Mouse (Mus musculus): ENCODE measurements around the gene Gp5. TPM values are rescaled to one million over a fixed set of nuclear protein-coding genes. Genes with fewer than 3 reads are reported as not detected.

The Gp5 gene
- polyA plus RNA-seq, 1 experiment from 2014 or later, result 2.4 TPM

- H3K4me1 ChIP-seq (replicated peaks; ENCODE audit: control insufficient read depth, insufficient read depth, low read length), result no peaks in the 10 kb centered on the region; the same call in 1 of the 2 replicates
- no peak overlapping the region for H3K4me3 ChIP-seq (ENCODE audit: low read depth, low read length)
- no peak overlapping the region for H3K27ac ChIP-seq (ENCODE audit: low read depth, low read length)
- no peak for ATAC-seq (ENCODE audit: low FRiP score)
- no peak overlapping the region for H3K4me2 ChIP-seq (replicated peaks; ENCODE audit: low read depth, low read length)
- H3K27me3 ChIP-seq (ENCODE audit: control insufficient read depth, insufficient read depth, low read length), result peaks cover 31% of the 10 kb centered on the region
- peak; percentile 34 for DNase-seq (ENCODE audit: low spot score)
- 32% methylated on average over 4 of the region's 4 CpGs for WGBS
- H3K9ac ChIP-seq (ENCODE audit: low read depth, low read length), result no peak overlapping the region
- no peaks in the 10 kb centered on the region for H3K9me3 ChIP-seq (ENCODE audit: control insufficient read depth, low read length)
- no peaks in the 10 kb centered on the region for H3K36me3 ChIP-seq (ENCODE audit: control insufficient read depth, insufficient read depth, low read length)
These were observed 24.9 kb downstream of the Gp5 start for GRCm38 (mm10) chr16:30285701-30286100.

- no peaks in the 10 kb centered on the region for H3K36me3 ChIP-seq (ENCODE audit: control insufficient read depth, insufficient read depth, low read length)
- no peak overlapping the region for H3K27ac ChIP-seq (ENCODE audit: low read depth, low read length)
- H3K4me3 ChIP-seq (ENCODE audit: low read depth, low read length), result no peak overlapping the region
- ATAC-seq (ENCODE audit: low FRiP score) (peak; percentile 28; the same call in 1 of the 2 replicates), DNase-seq (ENCODE audit: low spot score) (peak; percentile 82)
- H3K4me1 ChIP-seq (replicated peaks; ENCODE audit: control insufficient read depth, insufficient read depth, low read length), result no peaks in the 10 kb centered on the region; the same call in 1 of the 2 replicates
- H3K9me3 ChIP-seq (ENCODE audit: control insufficient read depth, low read length), result no peaks in the 10 kb centered on the region
- WGBS, result 3% methylated on average over 15 of the region's 15 CpGs
- peaks cover 31% of the 10 kb centered on the region for H3K27me3 ChIP-seq (ENCODE audit: control insufficient read depth, insufficient read depth, low read length)
- peak overlapping the region; percentile 27; the same call in 1 of the 2 replicates for H3K4me2 ChIP-seq (replicated peaks; ENCODE audit: low read depth, low read length)
- H3K9ac ChIP-seq (ENCODE audit: low read depth, low read length), result no peak overlapping the region
These were observed 26.7 kb downstream of the Gp5 start for GRCm38 (mm10) chr16:30283743-30284337.

- 6% methylated on average over 34 of the region's 34 CpGs for WGBS
- Histone ChIP-seq H3K27me3 (ENCODE audit: control insufficient read depth, insufficient read depth, low read length) (peaks cover 31% of the 10 kb centered on the region), H3K4me3 (ENCODE audit: low read depth, low read length) (peak within 1 kb of the TSS; percentile 6; the same call in 1 of the 2 replicates), H3K4me1 (replicated peaks; ENCODE audit: control insufficient read depth, insufficient read depth, low read length) (no peaks in the 10 kb centered on the region; the same call in 1 of the 2 replicates), H3K36me3 (ENCODE audit: control insufficient read depth, insufficient read depth, low read length) (no peaks in the 10 kb centered on the region), H3K9ac (ENCODE audit: low read depth, low read length) (0 out of 2 replicates have a peak within 1 kb of the TSS, but pooled peaks have one; percentile 21), H3K27ac (ENCODE audit: low read depth, low read length) (no peak within 1 kb of the TSS), H3K4me2 (replicated peaks; ENCODE audit: low read depth, low read length) (peak within 1 kb of the TSS; percentile 42), H3K9me3 (ENCODE audit: control insufficient read depth, low read length) (no peaks in the 10 kb centered on the region)
- DNase-seq (ENCODE audit: low spot score) (peak; percentile 64), ATAC-seq (ENCODE audit: low FRiP score) (peak; percentile 41; the same call in 1 of the 2 replicates)
These were observed 27.6 kb downstream of the Gp5 start, which contains the start of gene Lrrc15 for GRCm38 (mm10) chr16:30282844-30283495. TSS of gene Lrrc15 (minus strand) at chr16:30283256.

GRCm38 (mm10) chr16:30280676-30281297, 29.8 kb downstream of the Gp5 start:
- H3K27me3 ChIP-seq (ENCODE audit: control insufficient read depth, insufficient read depth, low read length), result peaks cover 31% of the 10 kb centered on the region
- no peaks in the 10 kb centered on the region for H3K36me3 ChIP-seq (ENCODE audit: control insufficient read depth, insufficient read depth, low read length)
- ATAC-seq (ENCODE audit: low FRiP score) (no peak), DNase-seq (ENCODE audit: low spot score) (no peak)
- H3K9me3 ChIP-seq (ENCODE audit: control insufficient read depth, low read length), result no peaks in the 10 kb centered on the region
- no peak overlapping the region for H3K27ac ChIP-seq (ENCODE audit: low read depth, low read length)
- H3K4me2 ChIP-seq (replicated peaks; ENCODE audit: low read depth, low read length), result no peak overlapping the region
- H3K4me1 ChIP-seq (replicated peaks; ENCODE audit: control insufficient read depth, insufficient read depth, low read length), result no peaks in the 10 kb centered on the region; the same call in 1 of the 2 replicates
- H3K9ac ChIP-seq (ENCODE audit: low read depth, low read length), result no peak overlapping the region
- H3K4me3 ChIP-seq (ENCODE audit: low read depth, low read length), result no peak overlapping the region
- 6% methylated on average over 4 of the region's 4 CpGs for WGBS

- no peak overlapping the region for H3K27ac ChIP-seq (ENCODE audit: low read depth, low read length)
- H3K36me3 ChIP-seq (ENCODE audit: control insufficient read depth, insufficient read depth, low read length), result no peaks in the 10 kb centered on the region
- no peaks in the 10 kb centered on the region; the same call in 1 of the 2 replicates for H3K4me1 ChIP-seq (replicated peaks; ENCODE audit: control insufficient read depth, insufficient read depth, low read length)
- H3K4me3 ChIP-seq (ENCODE audit: low read depth, low read length), result no peak overlapping the region
- H3K9me3 ChIP-seq (ENCODE audit: control insufficient read depth, low read length), result no peaks in the 10 kb centered on the region
- H3K4me2 ChIP-seq (replicated peaks; ENCODE audit: low read depth, low read length), result no peak overlapping the region
- no peak overlapping the region for H3K9ac ChIP-seq (ENCODE audit: low read depth, low read length)
- DNase-seq (ENCODE audit: low spot score), result no peak
- no peak for ATAC-seq (ENCODE audit: low FRiP score)
- peaks cover 19% of the 10 kb centered on the region for H3K27me3 ChIP-seq (ENCODE audit: control insufficient read depth, insufficient read depth, low read length)
- 89% methylated on average over 11 of the region's 11 CpGs for WGBS
These were observed 32.2 kb downstream of the Gp5 start for GRCm38 (mm10) chr16:30278406-30278805.

GRCm38 (mm10) chr16:30275558-30276340, 34.8 kb downstream of the Gp5 start:
- no peaks in the 10 kb centered on the region for H3K27me3 ChIP-seq (ENCODE audit: control insufficient read depth, insufficient read depth, low read length)
- no peak overlapping the region for H3K4me3 ChIP-seq (ENCODE audit: low read depth, low read length)
- DNase-seq (ENCODE audit: low spot score) (no peak), ATAC-seq (ENCODE audit: low FRiP score) (no peak)
- no peaks in the 10 kb centered on the region for H3K4me1 ChIP-seq (replicated peaks; ENCODE audit: control insufficient read depth, insufficient read depth, low read length)
- H3K9ac ChIP-seq (ENCODE audit: low read depth, low read length), result no peak overlapping the region
- no peak overlapping the region for H3K4me2 ChIP-seq (replicated peaks; ENCODE audit: low read depth, low read length)
- no peak overlapping the region for H3K27ac ChIP-seq (ENCODE audit: low read depth, low read length)
- H3K9me3 ChIP-seq (ENCODE audit: control insufficient read depth, low read length), result no peaks in the 10 kb centered on the region
- no peaks in the 10 kb centered on the region for H3K36me3 ChIP-seq (ENCODE audit: control insufficient read depth, insufficient read depth, low read length)
- WGBS, result 84% methylated on average over 15 of the region's 15 CpGs

GRCm38 (mm10) chr16:30273065-30273464, 37.5 kb downstream of the Gp5 start:
- Histone ChIP-seq H3K4me2 (replicated peaks; ENCODE audit: low read depth, low read length) (no peak overlapping the region), H3K27ac (ENCODE audit: low read depth, low read length) (no peak overlapping the region), H3K27me3 (ENCODE audit: control insufficient read depth, insufficient read depth, low read length) (no peaks in the 10 kb centered on the region), H3K9ac (ENCODE audit: low read depth, low read length) (no peak overlapping the region), H3K4me1 (replicated peaks; ENCODE audit: control insufficient read depth, insufficient read depth, low read length) (no peaks in the 10 kb centered on the region), H3K9me3 (ENCODE audit: control insufficient read depth, low read length) (no peaks in the 10 kb centered on the region), H3K36me3 (ENCODE audit: control insufficient read depth, insufficient read depth, low read length) (no peaks in the 10 kb centered on the region), H3K4me3 (ENCODE audit: low read depth, low read length) (no peak overlapping the region)
- WGBS, result 91% methylated on average over 8 of the region's 8 CpGs
- DNase-seq (ENCODE audit: low spot score), result no peak
- no peak for ATAC-seq (ENCODE audit: low FRiP score)

- Histone ChIP-seq H3K9me3 (ENCODE audit: control insufficient read depth, low read length) (no peaks in the 10 kb centered on the region), H3K4me3 (ENCODE audit: low read depth, low read length) (no peak overlapping the region)
These were observed 38.5 kb downstream of the Gp5 start for GRCm38 (mm10) chr16:30271941-30272595.

More at GRCm38 (mm10) chr16:30271941-30272595, 38.5 kb downstream of the Gp5 start:
- Histone ChIP-seq H3K4me1 (replicated peaks; ENCODE audit: control insufficient read depth, insufficient read depth, low read length) (no peaks in the 10 kb centered on the region), H3K27me3 (ENCODE audit: control insufficient read depth, insufficient read depth, low read length) (no peaks in the 10 kb centered on the region), H3K27ac (ENCODE audit: low read depth, low read length) (no peak overlapping the region), H3K4me2 (replicated peaks; ENCODE audit: low read depth, low read length) (no peak overlapping the region), H3K9ac (ENCODE audit: low read depth, low read length) (no peak overlapping the region), H3K36me3 (ENCODE audit: control insufficient read depth, insufficient read depth, low read length) (no peaks in the 10 kb centered on the region)
- 73% methylated on average over 6 of the region's 6 CpGs for WGBS
- no peak for ATAC-seq (ENCODE audit: low FRiP score)
- no peak for DNase-seq (ENCODE audit: low spot score)

All from hindbrain, embryonic 11.5 days (tissue).